Mouse (Mus musculus): Measurements from ENCODE around the gene Il12rb1.

DNA sequence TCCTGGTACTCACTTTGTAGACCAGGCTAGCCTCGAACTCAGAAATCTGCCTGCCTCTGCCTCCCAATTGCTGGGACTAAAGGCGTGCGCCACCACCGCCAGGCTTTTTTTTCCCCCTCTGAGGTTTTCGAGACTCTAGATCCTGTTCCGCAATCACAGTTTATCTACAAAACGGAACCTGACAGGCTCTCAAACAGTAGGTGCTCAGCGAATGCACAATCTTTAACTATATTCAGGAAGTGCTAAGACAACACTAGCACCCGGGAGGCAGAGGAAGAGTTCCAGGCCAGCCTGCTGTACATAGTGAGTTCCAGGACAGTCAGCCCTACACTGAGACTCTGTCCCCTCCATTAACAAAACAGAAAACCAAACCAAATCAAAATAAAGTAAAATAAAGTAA is 42.9 kb upstream of the Il12rb1 start:
- no peak for TF ChIP-seq CTCF (conservative IDR thresholded peaks at IDR 0.05; ENCODE audit: low read length)
- no peak for TF ChIP-seq NANOG (IDR thresholded peaks at IDR 0.05; ENCODE audit: borderline replicate concordance, low read length)
- no peak for TF ChIP-seq POU5F1 (IDR thresholded peaks at IDR 0.05; ENCODE audit: borderline replicate concordance, low read length)

Measured in E14TG2a.4 (cell line).